Comparison of ENCODE assay signal across 11 mouse cellular contexts in the genomic region with DNA sequence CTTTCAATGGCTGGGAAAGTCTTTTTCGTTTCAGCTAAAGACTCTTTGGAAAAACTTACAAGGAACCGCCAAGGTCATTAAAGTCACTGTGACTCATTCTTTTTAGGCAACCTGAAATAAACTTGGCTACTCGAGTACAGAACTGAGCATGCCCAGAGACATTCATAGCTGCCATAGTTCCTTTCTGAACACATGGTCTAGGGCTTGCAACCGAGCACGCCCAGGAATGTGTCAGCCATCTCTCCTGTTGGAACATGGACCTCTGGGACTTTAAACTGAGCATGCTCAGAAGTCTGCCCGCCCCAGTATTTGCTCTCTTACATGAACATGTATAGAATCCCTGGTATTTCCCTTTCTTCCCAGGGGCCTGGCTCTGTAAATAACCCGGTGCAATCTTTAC. TPM values are rescaled to one million over a fixed set of nuclear protein-coding genes. Genes with fewer than 3 reads are reported as not detected.
DNase-seq lines count a peak whose midpoint lies in the region; ATAC-seq and TF ChIP-seq lines count a peak whose summit lies in the region.
"Had no signal": no experiment of that assay in that cellular context is flagged by ENCODE, and none has a peak within 500 bp of the region (broad histone marks: within the 10 kb centered on the region; RNA-seq: fewer than 3 reads in every experiment).

No protein-coding gene starts in this region.

- H3K9me3 ChIP-seq in hindbrain, postnatal 0 days (ENCODE audit: low read length), result no peaks in the 10 kb centered on the region
- H3K9me3 ChIP-seq in hindbrain, embryonic 12.5 days (replicated peaks), result no peaks in the 10 kb centered on the region
- H3K9me3 ChIP-seq in limb, embryonic 14.5 days (ENCODE audit: control insufficient read depth, low read length), result no peaks in the 10 kb centered on the region

- H3K4me1 ChIP-seq in hindbrain, postnatal 0 days (ENCODE audit: insufficient read depth, low read length), result no peaks in the 10 kb centered on the region
- no peaks in the 10 kb centered on the region for H3K4me1 ChIP-seq in hindbrain, embryonic 12.5 days
- peaks cover 10% of the 10 kb centered on the region; the same call in 1 of the 2 replicates for H3K4me1 ChIP-seq in limb, embryonic 14.5 days (ENCODE audit: control insufficient read depth, insufficient read depth, low read length)

- ATAC-seq in hindbrain, postnatal 0 days, result 0 out of 2 replicates have a peak, but pooled peaks have one; percentile 7
- no peak for ATAC-seq in hindbrain, embryonic 12.5 days (ENCODE audit: low FRiP score)
- ATAC-seq in limb, embryonic 14.5 days (ENCODE audit: low FRiP score, low read depth), result peak; percentile 63

- H3K4me2 ChIP-seq in hindbrain, postnatal 0 days (ENCODE audit: low read depth, low read length), result no peak overlapping the region
- no peak overlapping the region for H3K4me2 ChIP-seq in hindbrain, embryonic 12.5 days (replicated peaks)
- no peak overlapping the region for H3K4me2 ChIP-seq in limb, embryonic 14.5 days (replicated peaks; ENCODE audit: low read depth, low read length, severe bottlenecking)

- H3K27me3 ChIP-seq in hindbrain, postnatal 0 days (ENCODE audit: insufficient read depth, low read length), result no peaks in the 10 kb centered on the region
- H3K27me3 ChIP-seq in hindbrain, embryonic 12.5 days, result no peaks in the 10 kb centered on the region
- H3K27me3 ChIP-seq in limb, embryonic 14.5 days (ENCODE audit: control insufficient read depth, insufficient read depth, low read length), result no peaks in the 10 kb centered on the region

- H3K27ac ChIP-seq in hindbrain, postnatal 0 days, result no peak overlapping the region
- no peak overlapping the region for H3K27ac ChIP-seq in hindbrain, embryonic 12.5 days
- H3K27ac ChIP-seq in limb, embryonic 14.5 days (replicated peaks; ENCODE audit: low read depth, low read length), result peak overlapping the region; percentile 55

- TF ChIP-seq POLR2A in limb, embryonic 14.5 days (IDR thresholded peaks at IDR 0.05; ENCODE audit: borderline replicate concordance, extremely low read depth, insufficient read depth, insufficient read length), result no peak

- H3K36me3 ChIP-seq in hindbrain, postnatal 0 days (ENCODE audit: insufficient read depth, low read length), result no peaks in the 10 kb centered on the region
- H3K36me3 ChIP-seq in hindbrain, embryonic 12.5 days, result no peaks in the 10 kb centered on the region
- no peaks in the 10 kb centered on the region for H3K36me3 ChIP-seq in limb, embryonic 14.5 days (ENCODE audit: control insufficient read depth, insufficient read depth, low read length)

- 62% methylated on average over 7 of the region's 7 CpGs for WGBS in hindbrain, postnatal 0 days
- 66% methylated on average over 7 of the region's 7 CpGs for WGBS in hindbrain, embryonic 12.5 days
- 52% methylated on average over 7 of the region's 7 CpGs for WGBS in limb, embryonic 14.5 days

- no peak for TF ChIP-seq CTCF in hindbrain, postnatal 0 days (IDR thresholded peaks at IDR 0.05; ENCODE audit: low read depth)

- DNase-seq in hindbrain, postnatal 0 days (ENCODE audit: low spot score), result no peak
- peak; percentile 42 for DNase-seq in 416B (ENCODE audit: low read depth)
- peak; percentile 72 for DNase-seq in R1 (ENCODE audit: low read depth, low spot score)
- DNase-seq in limb, embryonic 14.5 days (ENCODE audit: low spot score), result peak; percentile 47
- no peak for DNase-seq in right cerebral cortex, postnatal 14 days
- no peak for DNase-seq in spleen, adult 12 weeks (ENCODE audit: low spot score)
- no peak for DNase-seq in thymus, postnatal 0 days (ENCODE audit: low spot score)
- DNase-seq: retina, postnatal 1 day; thymus, adult 2 months had no signal

- no peak overlapping the region for H3K4me3 ChIP-seq in hindbrain, postnatal 0 days (ENCODE audit: low read length)
- H3K4me3 ChIP-seq in hindbrain, embryonic 12.5 days, result no peak overlapping the region
- H3K4me3 ChIP-seq in limb, embryonic 14.5 days (replicated peaks; ENCODE audit: low read length), result no peak overlapping the region

- H3K9ac ChIP-seq in hindbrain, postnatal 0 days (replicated peaks; ENCODE audit: low read length), result no peak overlapping the region
- no peak overlapping the region for H3K9ac ChIP-seq in hindbrain, embryonic 12.5 days
- H3K9ac ChIP-seq in limb, embryonic 14.5 days (ENCODE audit: low read depth, low read length, severe bottlenecking), result no peak overlapping the region

RNA-seq across cellular contexts. Expression of a gene that starts 11.4 kb away (rescaled TPM):
- total RNA-seq in hindbrain, postnatal 0 days (2014; rRNA removed), result not detected in 2 replicates
- not detected in 2 replicates for polyA plus RNA-seq in hindbrain, postnatal 0 days (2015; fragmentation: Nextera tagmentation; extraction: Ambion mirVana)
- not detected in 2 replicates for polyA plus RNA-seq in hindbrain, embryonic 12.5 days (2016; fragmentation: Nextera tagmentation; extraction: Ambion mirVana)
- polyA plus RNA-seq in limb, embryonic 14.5 days (2012; rRNA removed), result 0.06 TPM in 1 of 2 replicates, not detected in the other
- polyA plus RNA-seq in limb, embryonic 14.5 days (2014; fragmentation: Nextera tagmentation; extraction: Ambion mirVana), result 0.12 TPM in 1 of 2 replicates, not detected in the other
- polyA plus RNA-seq in thymus, postnatal 0 days (2015; fragmentation: Nextera tagmentation; extraction: Ambion mirVana), result 3.1 and 3.6 TPM in 2 replicates
- total RNA-seq: gastrocnemius, postnatal 4 days had no signal

RNA-seq across cellular contexts. Expression of a gene that starts 13.0 kb away (rescaled TPM):
- total RNA-seq in hindbrain, postnatal 0 days (2014; rRNA removed), result 1.5 and 1.8 TPM in 2 replicates
- polyA plus RNA-seq in hindbrain, postnatal 0 days (2015; fragmentation: Nextera tagmentation; extraction: Ambion mirVana), result 0.36 and 0.37 TPM in 2 replicates
- polyA plus RNA-seq in hindbrain, embryonic 12.5 days (2016; fragmentation: Nextera tagmentation; extraction: Ambion mirVana), result 0.72 and 0.85 TPM in 2 replicates
- 11.1 and 13.7 TPM in 2 replicates for polyA plus RNA-seq in limb, embryonic 14.5 days (2012; rRNA removed)
- 3.5 and 5.1 TPM in 2 replicates for polyA plus RNA-seq in limb, embryonic 14.5 days (2014; fragmentation: Nextera tagmentation; extraction: Ambion mirVana)
- polyA plus RNA-seq in thymus, postnatal 0 days (2015; fragmentation: Nextera tagmentation; extraction: Ambion mirVana), result 0.31 and 0.49 TPM in 2 replicates

Comparison
In these comparisons a context has a peak if more than half of its experiments do, and no peak if none do; other contexts are left out.
1. DNase-seq: peak in 416B (single experiment), R1 (single experiment) and limb, embryonic 14.5 days (single experiment); none in hindbrain, postnatal 0 days (single experiment), right cerebral cortex, postnatal 14 days (single experiment), spleen, adult 12 weeks (single experiment) and thymus, postnatal 0 days (single experiment).